In genomic region chr9:103892827-103893226, GRCm38 (mm10) we compare ENCODE assay signal across 14 mouse cellular contexts.
"Had no signal": no experiment of that assay in that cellular context is flagged by ENCODE, and none has a peak within 500 bp of the region (broad histone marks: within the 10 kb centered on the region; RNA-seq: fewer than 3 reads in every experiment).

No protein-coding gene starts in this region.

- H3K27me3 ChIP-seq: kidney, embryonic 15.5 days; limb, embryonic 13.5 days; neural tube, embryonic 12.5 days had no signal

- H3K4me3 ChIP-seq: kidney, embryonic 15.5 days; limb, embryonic 13.5 days; midbrain, embryonic 10.5 days; myocyte; neural tube, embryonic 12.5 days had no signal

- H3K9me3 ChIP-seq: kidney, embryonic 15.5 days; limb, embryonic 13.5 days; midbrain, embryonic 10.5 days; neural tube, embryonic 12.5 days had no signal

- H3K9ac ChIP-seq: kidney, embryonic 15.5 days; limb, embryonic 13.5 days; liver, embryonic 14.5 days; neural tube, embryonic 12.5 days had no signal

- H3K36me3 ChIP-seq: kidney, embryonic 15.5 days; limb, embryonic 13.5 days; midbrain, embryonic 10.5 days; neural tube, embryonic 12.5 days had no signal

- H3K4me2 ChIP-seq: kidney, embryonic 15.5 days; limb, embryonic 13.5 days; neural tube, embryonic 12.5 days had no signal

- DNase-seq: kidney, adult 2 months; kidney, postnatal 14 days; left cerebral cortex, postnatal 4 days; lung, adult 2 months; midbrain, embryonic 14.5 days; spleen, adult 18-20 months; thymus, adult 18-20 months; thymus, postnatal 36 days had no signal

- H3K27ac ChIP-seq: kidney, embryonic 15.5 days; limb, embryonic 13.5 days; liver, embryonic 14.5 days; midbrain, embryonic 10.5 days; neural tube, embryonic 12.5 days had no signal

- H3K4me1 ChIP-seq: kidney, embryonic 15.5 days; limb, embryonic 13.5 days; midbrain, embryonic 10.5 days; neural tube, embryonic 12.5 days had no signal
